Mouse (Mus musculus) olfactory bulb, adult 2 months (tissue): Measurements from ENCODE around the gene Klrb1c.

ENCODE experiments used
- CTCF ChIP-seq: fragments of 200-500 bp; IDR thresholded peaks from 2 replicates; pipeline ENCODE4 v1.5.1; 2012; ENCODE audit warnings: low read depth, mild to moderate bottlenecking, low read length, moderate library complexity; ENCODE audit not compliant: insufficient read depth
- POLR2A ChIP-seq: fragments of 200-500 bp; IDR thresholded peaks from 2 replicates; pipeline ENCODE4 v1.6.1; 2012; ENCODE audit warnings: mild to moderate bottlenecking, low read depth, low read length, moderate library complexity; ENCODE audit not compliant: insufficient read depth

GRCm38 (mm10) chr6:128833046-128833445, 44.0 kb upstream of the Klrb1c start:
- TF ChIP-seq CTCF (no peak), POLR2A (no peak)
